In the genomic region with DNA sequence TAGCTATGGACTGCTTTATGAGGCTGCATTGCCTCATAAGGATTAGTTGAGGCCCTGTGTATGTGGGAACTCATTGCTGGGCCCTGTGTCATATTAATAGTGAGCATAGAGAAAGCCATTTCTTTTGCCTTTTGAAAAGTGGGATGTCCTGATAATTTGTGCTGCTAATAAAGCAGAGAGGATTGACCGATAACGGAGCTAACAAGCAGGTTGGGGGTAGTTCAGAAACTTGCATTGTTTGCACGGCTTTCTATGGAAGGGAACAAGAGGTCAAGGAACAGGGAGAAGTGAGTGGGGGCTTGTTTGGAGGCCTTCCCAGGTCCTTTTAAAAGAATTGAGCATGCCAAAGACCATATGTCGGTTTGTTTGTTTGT, we compare ENCODE assay signal across 25 mouse cellular contexts. TPM values are rescaled to one million over a fixed set of nuclear protein-coding genes. Genes with fewer than 3 reads are reported as not detected.
DNase-seq lines count a peak whose midpoint lies in the region; ATAC-seq and TF ChIP-seq lines count a peak whose summit lies in the region.
"Had no signal": no experiment of that assay in that cellular context is flagged by ENCODE, and none has a peak within 500 bp of the region (broad histone marks: within the 10 kb centered on the region; RNA-seq: fewer than 3 reads in every experiment).

No protein-coding gene starts in this region.

- no peak for TF ChIP-seq CTCF in layer of hippocampus, adult 2 months (conservative IDR thresholded peaks at IDR 0.05)

- H3K27me3 ChIP-seq in embryonic facial prominence, embryonic 10.5 days (replicated peaks; ENCODE audit: low read depth, poor library complexity, severe bottlenecking): peaks cover 65% of the 10 kb centered on the region
- H3K27me3 ChIP-seq in embryonic facial prominence, embryonic 14.5 days (replicated peaks; ENCODE audit: control insufficient read depth, insufficient read depth, low read length): no peaks in the 10 kb centered on the region; the same call in 1 of the 2 replicates
- no peaks in the 10 kb centered on the region; the same call in 1 of the 2 replicates for H3K27me3 ChIP-seq in limb, embryonic 13.5 days

- H3K4me2 ChIP-seq in embryonic facial prominence, embryonic 14.5 days (ENCODE audit: low read depth, low read length): no peak overlapping the region
- no peak overlapping the region; the same call in 1 of the 2 replicates for H3K4me2 ChIP-seq in limb, embryonic 13.5 days (replicated peaks)
- H3K4me2 ChIP-seq: hindbrain, embryonic 13.5 days; liver, embryonic 13.5 days; lung, embryonic 15.5 days; midbrain, embryonic 12.5 days; neural tube, embryonic 13.5 days had no signal

- 57% methylated on average over 4 of the region's 4 CpGs for WGBS in embryonic facial prominence, embryonic 10.5 days
- 59% methylated on average over 4 of the region's 4 CpGs for WGBS in embryonic facial prominence, embryonic 14.5 days
- WGBS in limb, embryonic 13.5 days: 58% methylated on average over 4 of the region's 4 CpGs

- no peak for ATAC-seq in embryonic facial prominence, embryonic 14.5 days (ENCODE audit: low read depth)
- ATAC-seq in limb, embryonic 13.5 days (ENCODE audit: low FRiP score, low read depth): no peak
- ATAC-seq in frontal cortex, adult (ENCODE audit: low TSS enrichment): no peak
- ATAC-seq: intestine, embryonic 16.5 days had no signal

- H3K9me3 ChIP-seq in embryonic facial prominence, embryonic 10.5 days: no peaks in the 10 kb centered on the region
- H3K9me3 ChIP-seq in embryonic facial prominence, embryonic 14.5 days (ENCODE audit: control insufficient read depth, low read length): no peaks in the 10 kb centered on the region
- H3K9me3 ChIP-seq in limb, embryonic 13.5 days: no peaks in the 10 kb centered on the region
- H3K9me3 ChIP-seq: hindbrain, embryonic 13.5 days; liver, embryonic 13.5 days; lung, embryonic 15.5 days; midbrain, embryonic 12.5 days; neural tube, embryonic 13.5 days had no signal

- H3K36me3 ChIP-seq in embryonic facial prominence, embryonic 10.5 days (replicated peaks): no peaks in the 10 kb centered on the region
- H3K36me3 ChIP-seq in embryonic facial prominence, embryonic 14.5 days (ENCODE audit: control insufficient read depth, insufficient read depth, low read length): no peaks in the 10 kb centered on the region
- H3K36me3 ChIP-seq in limb, embryonic 13.5 days: no peaks in the 10 kb centered on the region
- H3K36me3 ChIP-seq: hindbrain, embryonic 13.5 days; liver, embryonic 13.5 days; lung, embryonic 15.5 days; midbrain, embryonic 12.5 days; neural tube, embryonic 13.5 days had no signal

- H3K4me3 ChIP-seq in layer of hippocampus, adult 2 months: no peak overlapping the region
- H3K4me3 ChIP-seq in embryonic facial prominence, embryonic 10.5 days: no peak overlapping the region
- H3K4me3 ChIP-seq in embryonic facial prominence, embryonic 14.5 days (ENCODE audit: low read depth, low read length): no peak overlapping the region
- no peak overlapping the region for H3K4me3 ChIP-seq in limb, embryonic 13.5 days
- H3K4me3 ChIP-seq: hindbrain, embryonic 13.5 days; liver, embryonic 13.5 days; lung, embryonic 15.5 days; midbrain, embryonic 12.5 days; neural tube, embryonic 13.5 days had no signal

- no peak overlapping the region for H3K9ac ChIP-seq in embryonic facial prominence, embryonic 14.5 days (ENCODE audit: low read depth, low read length)
- H3K9ac ChIP-seq in limb, embryonic 13.5 days: no peak overlapping the region
- H3K9ac ChIP-seq: hindbrain, embryonic 13.5 days; liver, embryonic 13.5 days; lung, embryonic 15.5 days; midbrain, embryonic 12.5 days; neural tube, embryonic 13.5 days had no signal

- no peak for DNase-seq in layer of hippocampus, adult 2 months (ENCODE audit: low spot score in 2 of 2)
- DNase-seq in layer of hippocampus, adult 8-10 months (ENCODE audit: low spot score in 2 of 2): no peak
- no peak for DNase-seq in embryonic facial prominence, embryonic 10.5 days (ENCODE audit: low spot score)
- no peak for DNase-seq in embryonic facial prominence, embryonic 14.5 days (ENCODE audit: low spot score)
- no peak for DNase-seq in retina, postnatal 1 day
- no peak for DNase-seq in lung, postnatal 10 days
- DNase-seq: B cell, adult 2 months; cerebellum, adult 8-10 months; gastrocnemius, postnatal 36 days; heart, postnatal 14 days; kidney, postnatal 4 days; liver, embryonic 13.5 days had no signal

- H3K27ac ChIP-seq in layer of hippocampus, adult 2 months: peak overlapping the region; percentile 36; the same call in 1 of the 2 replicates
- H3K27ac ChIP-seq in embryonic facial prominence, embryonic 10.5 days (replicated peaks): 0 out of 2 replicates have a peak overlapping the region, but pooled peaks have one; percentile 11
- H3K27ac ChIP-seq in embryonic facial prominence, embryonic 14.5 days (replicated peaks; ENCODE audit: low read depth, low read length): peak overlapping the region; percentile 24
- peak overlapping the region; percentile 79 for H3K27ac ChIP-seq in limb, embryonic 13.5 days
- H3K27ac ChIP-seq: hindbrain, embryonic 13.5 days; liver, embryonic 13.5 days; lung, embryonic 15.5 days; macrophage; midbrain, embryonic 12.5 days; neural tube, embryonic 13.5 days had no signal

- peaks cover 48% of the 10 kb centered on the region for H3K4me1 ChIP-seq in embryonic facial prominence, embryonic 10.5 days
- H3K4me1 ChIP-seq in embryonic facial prominence, embryonic 14.5 days (ENCODE audit: control insufficient read depth, insufficient read depth, low read length): peaks cover 34% of the 10 kb centered on the region
- peaks cover 47% of the 10 kb centered on the region for H3K4me1 ChIP-seq in limb, embryonic 13.5 days

RNA-seq across cellular contexts. Expression of gene Fam169b, which starts 4.2 kb away (rescaled TPM):
- total RNA-seq in layer of hippocampus, adult 2 months (2021): 1 to 10 TPM in 1 of 2 experiments, under 1 TPM in 1; 0.64 to 1.1 TPM
- 1 to 10 TPM in 2 of 4 experiments, under 1 TPM in 2; 0.36 to 1.3 (median 0.81) TPM for total RNA-seq in layer of hippocampus, adult 8-10 months (2022)
- 1.1 and 1.4 TPM in 2 replicates for polyA plus RNA-seq in embryonic facial prominence, embryonic 10.5 days (2016; fragmentation: Nextera tagmentation; extraction: Ambion mirVana)
- polyA plus RNA-seq in embryonic facial prominence, embryonic 14.5 days (2014; fragmentation: Nextera tagmentation; extraction: Ambion mirVana): 2.1 and 2.4 TPM in 2 replicates
- 2.0 TPM in 2 replicates for polyA plus RNA-seq in limb, embryonic 13.5 days (2015; fragmentation: Nextera tagmentation; extraction: Ambion mirVana)

RNA-seq across cellular contexts. Expression of gene Pgpep1l, which starts 13.9 kb away (rescaled TPM):
- total RNA-seq in layer of hippocampus, adult 2 months (2021): 1 to 10 TPM; 3.2 to 3.6 TPM
- total RNA-seq in layer of hippocampus, adult 8-10 months (2022): 1 to 10 TPM; 2.7 to 5.4 (median 3.6) TPM
- polyA plus RNA-seq in embryonic facial prominence, embryonic 10.5 days (2016; fragmentation: Nextera tagmentation; extraction: Ambion mirVana): not detected in 2 replicates
- 0.54 TPM in 1 of 2 replicates, not detected in the other for polyA plus RNA-seq in embryonic facial prominence, embryonic 14.5 days (2014; fragmentation: Nextera tagmentation; extraction: Ambion mirVana)
- polyA plus RNA-seq in limb, embryonic 13.5 days (2015; fragmentation: Nextera tagmentation; extraction: Ambion mirVana): not detected in 2 replicates
- total RNA-seq: monocyte, adult 5-6 weeks had no signal
- polyA plus RNA-seq: forebrain, embryonic 11.5 days; hindbrain, embryonic 13.5 days; intestine, embryonic 16.5 days; kidney, embryonic 14.5 days; liver, embryonic 13.5 days; lung, embryonic 15.5 days; midbrain, embryonic 12.5 days; neural tube, embryonic 13.5 days; small intestine, adult 2 months; stomach, embryonic 14.5 days had no signal

Comparison
In these comparisons a context has a peak if more than half of its experiments do, and no peak if none do; other contexts are left out.
1. H3K27ac ChIP-seq: peak in every context shown above with its lines; median percentile 79 in limb, embryonic 13.5 days; 36 in layer of hippocampus, adult 2 months; 24 in embryonic facial prominence, embryonic 14.5 days; 11 in embryonic facial prominence, embryonic 10.5 days.